Mouse (Mus musculus): ENCODE results near the gene Samd4. TPM values are rescaled to one million over a fixed set of nuclear protein-coding genes. Genes with fewer than 3 reads are reported as not detected.
A peak's percentile ranks its signal among the peaks of the same experiment; 100 is the strongest.

The Samd4 gene
- 6.7 and 7.0 TPM in 2 replicates for polyA plus RNA-seq (2015; fragmentation: Nextera tagmentation; extraction: Ambion mirVana)

DNA sequence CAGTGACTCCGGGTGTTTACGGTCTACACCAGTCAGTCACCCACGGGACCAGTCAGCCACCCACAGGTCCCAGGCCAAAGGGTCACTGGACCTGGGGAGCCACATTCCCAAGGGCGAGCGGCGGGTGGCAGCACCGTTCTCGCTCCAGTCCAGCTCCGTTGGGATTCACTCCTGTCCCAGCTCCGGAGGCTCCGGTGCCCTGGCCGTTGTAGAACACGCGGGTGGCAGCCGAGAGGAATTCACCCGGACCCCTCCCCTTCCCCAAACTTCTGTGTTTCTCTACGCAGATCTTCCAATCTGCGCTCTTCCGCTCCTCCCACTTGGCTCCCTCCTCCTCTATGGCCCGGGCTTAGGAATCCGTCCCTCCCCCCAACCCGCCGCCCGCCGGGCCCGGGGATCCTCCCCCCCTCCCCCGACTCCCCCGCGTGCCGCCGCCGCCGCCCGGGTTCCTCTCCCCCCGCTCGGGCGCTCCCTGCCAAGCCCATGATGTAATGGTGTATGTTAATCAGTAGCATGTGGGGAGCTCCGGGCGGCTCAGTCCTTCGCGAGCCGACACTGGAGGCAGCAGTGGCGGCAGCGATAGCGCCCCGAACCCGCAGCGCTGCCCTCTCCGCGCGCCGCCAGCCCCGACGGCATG, at the start of gene Samd4:
Gene Samd4, plus strand, starts transcription at position 424 of the 637 bp plus-strand sequence.
- Histone ChIP-seq H3K36me3 (ENCODE audit: control insufficient read depth, insufficient read depth, low read length) (no peaks in the 10 kb centered on the region), H3K9me3 (replicated peaks; ENCODE audit: control insufficient read depth, low read length) (no peaks in the 10 kb centered on the region), H3K27me3 (ENCODE audit: control insufficient read depth, insufficient read depth, low read length) (no peaks in the 10 kb centered on the region), H3K9ac (ENCODE audit: low read length) (peak within 1 kb of the TSS; percentile 84), H3K27ac (ENCODE audit: low read length) (peak within 1 kb of the TSS; percentile 94), H3K4me2 (ENCODE audit: low read depth, low read length) (peak within 1 kb of the TSS; percentile 98), H3K4me1 (ENCODE audit: control insufficient read depth, insufficient read depth, low read length) (peaks cover 8% of the 10 kb centered on the region), H3K4me3 (replicated peaks; ENCODE audit: low read length) (peak within 1 kb of the TSS; percentile 72)
- WGBS: under 1% methylated on average over 54 of the region's 54 CpGs
- ATAC-seq (ENCODE audit: insufficient read depth, low FRiP score): peak; percentile 81

DNA sequence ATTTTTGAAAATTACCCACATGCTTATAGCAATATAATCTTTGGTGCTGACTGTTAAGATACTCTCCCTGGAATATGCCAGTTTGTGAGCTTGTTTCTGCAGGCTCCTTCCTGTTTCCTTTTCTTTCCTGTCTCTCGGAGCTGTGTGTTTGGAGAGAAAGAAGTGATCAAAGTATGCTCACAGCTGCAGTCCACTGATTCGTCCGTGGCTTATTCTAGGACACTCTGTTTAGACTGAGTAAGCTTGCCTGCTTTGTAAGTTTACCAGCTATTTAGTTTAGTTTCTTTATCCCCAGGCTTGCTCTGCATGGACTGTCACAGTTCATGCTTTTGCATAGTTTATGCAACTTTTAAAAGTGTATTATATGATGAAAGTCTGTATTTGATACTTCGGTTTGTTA, 43.3 kb upstream of the Samd4 start:
- H3K4me2 ChIP-seq (ENCODE audit: low read depth, low read length): no peak overlapping the region
- no peaks in the 10 kb centered on the region for H3K9me3 ChIP-seq (replicated peaks; ENCODE audit: control insufficient read depth, low read length)
- H3K27me3 ChIP-seq (ENCODE audit: control insufficient read depth, insufficient read depth, low read length): no peaks in the 10 kb centered on the region
- H3K4me3 ChIP-seq (replicated peaks; ENCODE audit: low read length): no peak overlapping the region
- H3K27ac ChIP-seq (ENCODE audit: low read length): no peak overlapping the region
- no peak for ATAC-seq (ENCODE audit: insufficient read depth, low FRiP score)
- no peak overlapping the region for H3K9ac ChIP-seq (ENCODE audit: low read length)
- no peaks in the 10 kb centered on the region for H3K36me3 ChIP-seq (ENCODE audit: control insufficient read depth, insufficient read depth, low read length)
- no peaks in the 10 kb centered on the region for H3K4me1 ChIP-seq (ENCODE audit: control insufficient read depth, insufficient read depth, low read length)
- 36% methylated on average over 4 of the region's 4 CpGs for WGBS

DNA sequence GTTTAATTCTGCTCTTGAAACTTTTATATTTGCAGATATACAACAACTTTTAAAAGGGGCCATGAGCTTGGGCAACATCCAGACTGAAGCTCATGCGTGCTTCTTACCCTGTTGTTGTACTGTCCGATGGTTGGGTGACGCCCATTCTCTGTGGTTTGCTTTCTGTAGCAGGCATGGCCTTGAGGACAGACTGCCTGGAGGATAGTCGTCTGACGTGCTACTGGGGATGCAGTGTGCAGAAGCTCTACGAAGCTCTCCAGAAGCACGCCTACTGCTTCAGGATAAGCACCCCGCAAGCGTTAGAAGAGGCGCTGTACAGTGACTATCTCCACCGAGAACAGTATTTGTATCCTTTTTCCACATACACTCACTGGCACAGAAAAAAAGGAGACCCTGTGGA, 36.9 kb upstream of the Samd4 start:
- no peak overlapping the region for H3K4me3 ChIP-seq (replicated peaks; ENCODE audit: low read length)
- no peaks in the 10 kb centered on the region for H3K27me3 ChIP-seq (ENCODE audit: control insufficient read depth, insufficient read depth, low read length)
- H3K9ac ChIP-seq (ENCODE audit: low read length): no peak overlapping the region
- peaks cover 5% of the 10 kb centered on the region; the same call in 1 of the 2 replicates for H3K36me3 ChIP-seq (ENCODE audit: control insufficient read depth, insufficient read depth, low read length)
- H3K27ac ChIP-seq (ENCODE audit: low read length): no peak overlapping the region
- no peak for ATAC-seq (ENCODE audit: insufficient read depth, low FRiP score)
- no peak overlapping the region for H3K4me2 ChIP-seq (ENCODE audit: low read depth, low read length)
- H3K9me3 ChIP-seq (replicated peaks; ENCODE audit: control insufficient read depth, low read length): no peaks in the 10 kb centered on the region
- 91% methylated on average over 11 of the region's 11 CpGs for WGBS
- no peaks in the 10 kb centered on the region for H3K4me1 ChIP-seq (ENCODE audit: control insufficient read depth, insufficient read depth, low read length)

DNA sequence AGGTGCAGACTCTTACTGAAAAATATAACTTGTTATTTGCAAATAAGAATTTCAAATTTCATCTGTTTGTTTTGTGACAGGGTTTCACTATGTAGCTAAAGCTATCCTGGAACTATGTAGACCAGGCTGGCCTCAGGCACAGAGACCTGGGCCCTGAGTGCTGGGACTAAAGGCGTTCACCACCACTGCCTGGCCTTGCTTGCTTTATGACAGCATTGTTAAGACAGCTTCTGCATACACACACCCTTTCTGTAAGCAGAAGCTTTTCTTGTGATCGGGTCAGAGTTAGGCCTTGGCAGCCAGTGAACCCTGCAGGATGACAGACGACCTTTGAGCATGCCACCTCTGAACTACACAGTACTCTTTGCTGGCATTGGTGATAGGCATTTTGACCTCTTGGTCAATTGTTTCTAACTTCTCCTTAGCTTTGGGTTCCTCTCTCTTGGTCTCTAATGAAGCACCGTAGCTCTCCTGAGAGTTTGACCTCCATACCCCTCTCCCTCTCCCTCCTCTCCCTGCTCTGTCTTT, 34.5 kb upstream of the Samd4 start:
- Histone ChIP-seq H3K27ac (ENCODE audit: low read length) (no peak overlapping the region), H3K4me3 (replicated peaks; ENCODE audit: low read length) (no peak overlapping the region), H3K4me2 (ENCODE audit: low read depth, low read length) (no peak overlapping the region), H3K4me1 (ENCODE audit: control insufficient read depth, insufficient read depth, low read length) (no peaks in the 10 kb centered on the region), H3K9ac (ENCODE audit: low read length) (no peak overlapping the region), H3K36me3 (ENCODE audit: control insufficient read depth, insufficient read depth, low read length) (peaks cover 5% of the 10 kb centered on the region; the same call in 1 of the 2 replicates), H3K27me3 (ENCODE audit: control insufficient read depth, insufficient read depth, low read length) (no peaks in the 10 kb centered on the region), H3K9me3 (replicated peaks; ENCODE audit: control insufficient read depth, low read length) (no peaks in the 10 kb centered on the region)
- ATAC-seq (ENCODE audit: insufficient read depth, low FRiP score): no peak
- 79% methylated on average over 4 of the region's 4 CpGs for WGBS

DNA sequence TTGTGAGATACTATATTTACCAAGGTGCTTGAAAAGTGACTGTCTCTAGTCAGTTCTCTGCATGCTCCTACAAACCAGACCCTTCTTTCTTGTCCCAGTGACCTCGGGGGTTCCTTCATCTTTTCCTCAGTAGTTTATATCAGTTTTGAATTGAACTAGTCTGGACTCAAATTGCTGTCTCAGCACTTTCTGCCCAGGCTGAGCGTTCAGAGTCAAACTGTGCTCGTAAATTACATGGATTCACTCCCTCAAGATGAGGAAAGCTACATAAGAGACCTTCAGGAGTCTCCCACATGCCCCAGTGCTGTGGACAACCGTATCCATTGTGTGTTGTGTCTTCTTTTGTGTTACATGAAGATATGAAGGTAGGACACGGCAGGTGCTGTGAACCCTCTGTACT, 33.9 kb upstream of the Samd4 start:
- Histone ChIP-seq H3K9me3 (replicated peaks; ENCODE audit: control insufficient read depth, low read length) (no peaks in the 10 kb centered on the region), H3K27ac (ENCODE audit: low read length) (no peak overlapping the region), H3K36me3 (ENCODE audit: control insufficient read depth, insufficient read depth, low read length) (peaks cover 5% of the 10 kb centered on the region; the same call in 1 of the 2 replicates), H3K4me2 (ENCODE audit: low read depth, low read length) (no peak overlapping the region), H3K4me3 (replicated peaks; ENCODE audit: low read length) (no peak overlapping the region), H3K9ac (ENCODE audit: low read length) (no peak overlapping the region), H3K27me3 (ENCODE audit: control insufficient read depth, insufficient read depth, low read length) (no peaks in the 10 kb centered on the region), H3K4me1 (ENCODE audit: control insufficient read depth, insufficient read depth, low read length) (no peaks in the 10 kb centered on the region)
- no peak for ATAC-seq (ENCODE audit: insufficient read depth, low FRiP score)
- WGBS: 81% methylated on average over 5 of the region's 5 CpGs

DNA sequence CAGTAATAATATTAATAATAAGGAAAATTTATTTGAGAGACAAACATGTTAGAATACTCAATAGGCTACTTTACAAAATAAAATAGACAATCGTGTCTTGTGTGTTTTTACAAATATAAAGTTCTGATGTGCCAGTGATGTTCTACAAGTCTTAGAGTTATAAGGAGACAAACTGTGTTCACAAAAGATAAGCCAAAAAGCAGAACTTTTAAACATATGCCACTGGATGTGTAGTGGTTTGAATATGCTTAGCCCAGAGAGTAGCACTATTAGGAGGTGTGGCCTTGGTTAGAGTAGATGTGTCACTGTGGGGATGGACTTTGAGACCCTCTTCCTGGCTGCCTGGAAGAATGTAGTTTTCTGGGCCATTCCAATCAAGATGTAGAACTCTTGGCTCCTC, 32.9 kb upstream of the Samd4 start:
- WGBS: 90% methylated on average over 1 of the region's 1 CpGs
- ATAC-seq (ENCODE audit: insufficient read depth, low FRiP score): no peak
- no peak overlapping the region for H3K27ac ChIP-seq (ENCODE audit: low read length)

DNA sequence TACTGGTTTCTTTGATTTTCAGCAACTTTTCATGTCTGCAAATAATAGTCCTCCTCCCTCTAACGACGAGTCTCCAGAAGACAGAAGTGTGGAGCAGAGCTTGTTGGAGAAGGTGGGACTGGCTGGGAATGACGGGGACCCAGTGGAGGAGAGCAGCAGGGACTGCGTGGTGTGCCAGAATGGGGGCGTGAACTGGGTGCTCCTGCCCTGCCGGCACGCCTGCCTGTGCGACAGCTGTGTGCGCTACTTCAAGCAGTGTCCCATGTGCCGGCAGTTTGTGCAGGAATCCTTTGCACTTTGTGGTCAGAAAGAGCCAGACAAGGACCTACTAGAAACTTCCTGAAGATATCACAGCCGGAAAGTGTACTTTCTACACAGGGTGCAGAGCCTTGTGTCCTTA, 29.0 kb upstream of the Samd4 start:
- Histone ChIP-seq H3K27me3 (ENCODE audit: control insufficient read depth, insufficient read depth, low read length) (no peaks in the 10 kb centered on the region), H3K27ac (ENCODE audit: low read length) (no peak overlapping the region), H3K4me2 (ENCODE audit: low read depth, low read length) (no peak overlapping the region), H3K4me3 (replicated peaks; ENCODE audit: low read length) (no peak overlapping the region), H3K36me3 (ENCODE audit: control insufficient read depth, insufficient read depth, low read length) (no peaks in the 10 kb centered on the region), H3K4me1 (ENCODE audit: control insufficient read depth, insufficient read depth, low read length) (no peaks in the 10 kb centered on the region), H3K9ac (ENCODE audit: low read length) (no peak overlapping the region), H3K9me3 (replicated peaks; ENCODE audit: control insufficient read depth, low read length) (no peaks in the 10 kb centered on the region)
- no peak for ATAC-seq (ENCODE audit: insufficient read depth, low FRiP score)
- 79% methylated on average over 11 of the region's 11 CpGs for whole genome bisulfite sequencing

More for the DNA sequence above, 32.9 kb upstream of the Samd4 start:
- Histone ChIP-seq H3K4me3 (replicated peaks; ENCODE audit: low read length) (no peak overlapping the region), H3K9ac (ENCODE audit: low read length) (no peak overlapping the region), H3K9me3 (replicated peaks; ENCODE audit: control insufficient read depth, low read length) (no peaks in the 10 kb centered on the region), H3K36me3 (ENCODE audit: control insufficient read depth, insufficient read depth, low read length) (peaks cover 5% of the 10 kb centered on the region; the same call in 1 of the 2 replicates), H3K4me2 (ENCODE audit: low read depth, low read length) (no peak overlapping the region), H3K4me1 (ENCODE audit: control insufficient read depth, insufficient read depth, low read length) (no peaks in the 10 kb centered on the region), H3K27me3 (ENCODE audit: control insufficient read depth, insufficient read depth, low read length) (no peaks in the 10 kb centered on the region)

DNA sequence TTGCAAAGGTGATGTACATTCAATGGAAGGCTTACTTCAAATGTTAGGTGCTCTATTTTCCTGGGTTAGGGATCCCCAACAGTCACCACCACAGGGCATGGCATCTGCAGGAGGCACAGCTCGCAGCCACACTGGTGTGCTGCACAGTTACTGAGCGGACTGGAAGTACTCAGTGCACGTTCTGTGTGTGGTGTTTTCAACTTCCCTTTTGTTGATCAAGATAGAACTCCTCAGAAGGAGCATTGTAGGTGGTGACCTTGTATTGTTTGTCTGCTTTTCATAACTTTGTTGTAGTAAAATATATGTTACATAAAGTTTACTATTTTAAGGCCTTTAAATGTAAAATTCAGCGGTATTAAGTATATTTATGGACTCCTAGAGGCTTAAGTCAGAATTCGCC, 19.7 kb upstream of the Samd4 start:
- H3K4me3 ChIP-seq (replicated peaks; ENCODE audit: low read length): no peak overlapping the region
- no peak for ATAC-seq (ENCODE audit: insufficient read depth, low FRiP score)
- no peaks in the 10 kb centered on the region for H3K27me3 ChIP-seq (ENCODE audit: control insufficient read depth, insufficient read depth, low read length)
- no peak overlapping the region for H3K4me2 ChIP-seq (ENCODE audit: low read depth, low read length)
- no peak overlapping the region for H3K27ac ChIP-seq (ENCODE audit: low read length)
- H3K9me3 ChIP-seq (replicated peaks; ENCODE audit: control insufficient read depth, low read length): no peaks in the 10 kb centered on the region
- H3K4me1 ChIP-seq (ENCODE audit: control insufficient read depth, insufficient read depth, low read length): no peaks in the 10 kb centered on the region
- no peak overlapping the region for H3K9ac ChIP-seq (ENCODE audit: low read length)
- H3K36me3 ChIP-seq (ENCODE audit: control insufficient read depth, insufficient read depth, low read length): no peaks in the 10 kb centered on the region
- WGBS: 85% methylated on average over 5 of the region's 5 CpGs

DNA sequence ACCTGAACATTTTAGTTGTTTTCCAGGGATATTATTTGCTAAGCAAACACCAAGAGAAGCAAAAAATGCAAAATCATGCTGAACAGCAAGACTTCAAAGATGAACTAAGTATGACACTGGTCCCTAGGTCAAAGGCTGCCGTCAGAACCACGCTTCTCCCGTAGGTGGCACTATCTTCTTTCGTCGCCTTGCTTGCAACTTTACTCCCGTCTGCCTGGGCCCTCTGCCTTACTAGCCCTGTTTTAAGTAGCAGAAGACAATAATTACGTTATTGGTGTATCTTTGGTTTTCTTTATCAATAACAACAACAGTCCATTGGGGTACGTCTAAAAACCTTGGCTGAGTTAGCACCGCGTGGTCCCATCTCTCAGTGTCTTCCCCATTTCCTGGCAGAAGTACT, 1.7 kb upstream of the Samd4 start:
- Histone ChIP-seq H3K4me2 (ENCODE audit: low read depth, low read length) (peak overlapping the region; percentile 98; the same call in 1 of the 2 replicates), H3K36me3 (ENCODE audit: control insufficient read depth, insufficient read depth, low read length) (no peaks in the 10 kb centered on the region), H3K4me1 (ENCODE audit: control insufficient read depth, insufficient read depth, low read length) (peaks cover 4% of the 10 kb centered on the region; the same call in 1 of the 2 replicates), H3K27ac (ENCODE audit: low read length) (no peak overlapping the region), H3K9me3 (replicated peaks; ENCODE audit: control insufficient read depth, low read length) (no peaks in the 10 kb centered on the region), H3K27me3 (ENCODE audit: control insufficient read depth, insufficient read depth, low read length) (no peaks in the 10 kb centered on the region), H3K9ac (ENCODE audit: low read length) (no peak overlapping the region), H3K4me3 (replicated peaks; ENCODE audit: low read length) (no peak overlapping the region)
- WGBS: 12% methylated on average over 10 of the region's 10 CpGs
- ATAC-seq (ENCODE audit: insufficient read depth, low FRiP score): no peak

Data from stomach, embryonic 16.5 days (tissue).